Mouse (Mus musculus): Measurements from ENCODE around the gene Vmn2r13.

- TF ChIP-seq CTCF (IDR thresholded peaks at IDR 0.05) (no peak), EP300 (IDR thresholded peaks at IDR 0.05) (no peak)
Observed at GRCm38 (mm10) chr5:109160121-109160520, 31.9 kb downstream of the Vmn2r13 start.
